Mouse (Mus musculus): ENCODE measurements around the gene Kyat1.

GRCm38 (mm10) chr2:30235593-30235992 lies 29.9 kb upstream of the Kyat1 start:
- no peak for TF ChIP-seq POLR2A (IDR thresholded peaks at IDR 0.05; ENCODE audit: control insufficient read depth, extremely low read depth, insufficient read depth, low read length, poor library complexity)
- TF ChIP-seq CTCF (IDR thresholded peaks at IDR 0.05; ENCODE audit: borderline replicate concordance, control insufficient read depth, extremely low read depth, insufficient read depth, low read length, poor library complexity) = no peak

Measured in thymus, adult 2 months (tissue).